Mouse (Mus musculus): Measurements from ENCODE around the gene Tmem246. TPM values are rescaled to one million over a fixed set of nuclear protein-coding genes. Genes with fewer than 3 reads are reported as not detected.
A peak's percentile ranks its signal among the peaks of the same experiment; 100 is the strongest.

Tmem246 gene
- polyA plus RNA-seq, 1 experiment from 2014 or later = 29.2 TPM

GRCm38 (mm10) chr4:49605459-49605858, 7.8 kb upstream of the Tmem246 start:
- no peak overlapping the region for H3K4me2 ChIP-seq
- no peak overlapping the region for H3K27ac ChIP-seq
- H3K9me3 ChIP-seq = no peaks in the 10 kb centered on the region
- H3K4me3 ChIP-seq (replicated peaks) = no peak overlapping the region
- no peak for ATAC-seq (ENCODE audit: insufficient read depth, low FRiP score, low read depth)
- no peaks in the 10 kb centered on the region for H3K4me1 ChIP-seq
- 71% methylated on average over 1 of the region's 1 CpGs for WGBS
- H3K9ac ChIP-seq = no peak overlapping the region
- H3K27me3 ChIP-seq (replicated peaks) = no peaks in the 10 kb centered on the region
- H3K36me3 ChIP-seq = no peaks in the 10 kb centered on the region

GRCm38 (mm10) chr4:49604616-49605015, 6.9 kb upstream of the Tmem246 start:
- ATAC-seq (ENCODE audit: insufficient read depth, low FRiP score, low read depth) = no peak
- WGBS = 83% methylated on average over 5 of the region's 5 CpGs

GRCm38 (mm10) chr4:49604016-49604546, 6.4 kb upstream of the Tmem246 start:
- Histone ChIP-seq H3K36me3 (no peaks in the 10 kb centered on the region), H3K9me3 (no peaks in the 10 kb centered on the region), H3K27ac (no peak overlapping the region), H3K9ac (no peak overlapping the region), H3K4me2 (no peak overlapping the region), H3K4me3 (replicated peaks) (no peak overlapping the region), H3K4me1 (no peaks in the 10 kb centered on the region), H3K27me3 (replicated peaks) (no peaks in the 10 kb centered on the region)
- no peak for ATAC-seq (ENCODE audit: insufficient read depth, low FRiP score, low read depth)
- 61% methylated on average over 1 of the region's 1 CpGs for WGBS

More at GRCm38 (mm10) chr4:49604616-49605015, 6.9 kb upstream of the Tmem246 start:
- Histone ChIP-seq H3K4me1 (no peaks in the 10 kb centered on the region), H3K4me3 (replicated peaks) (no peak overlapping the region), H3K27ac (no peak overlapping the region), H3K36me3 (no peaks in the 10 kb centered on the region), H3K9ac (no peak overlapping the region), H3K9me3 (no peaks in the 10 kb centered on the region), H3K4me2 (no peak overlapping the region), H3K27me3 (replicated peaks) (no peaks in the 10 kb centered on the region)

GRCm38 (mm10) chr4:49603161-49603560, 5.5 kb upstream of the Tmem246 start:
- H3K9ac ChIP-seq = no peak overlapping the region
- WGBS = 81% methylated on average over 2 of the region's 2 CpGs
- no peak for ATAC-seq (ENCODE audit: insufficient read depth, low FRiP score, low read depth)
- H3K4me3 ChIP-seq (replicated peaks) = no peak overlapping the region
- H3K36me3 ChIP-seq = no peaks in the 10 kb centered on the region
- H3K27me3 ChIP-seq (replicated peaks) = no peaks in the 10 kb centered on the region
- no peak overlapping the region for H3K27ac ChIP-seq
- H3K4me2 ChIP-seq = no peak overlapping the region
- no peaks in the 10 kb centered on the region for H3K4me1 ChIP-seq
- no peaks in the 10 kb centered on the region for H3K9me3 ChIP-seq

- H3K9me3 ChIP-seq = no peaks in the 10 kb centered on the region
- WGBS = 1% methylated on average over 20 of the region's 20 CpGs
- peak overlapping the region; percentile 88 for H3K27ac ChIP-seq
- H3K9ac ChIP-seq = peak overlapping the region; percentile 83
- peak overlapping the region; percentile 93 for H3K4me2 ChIP-seq
- no peaks in the 10 kb centered on the region for H3K36me3 ChIP-seq
- no peaks in the 10 kb centered on the region for H3K27me3 ChIP-seq (replicated peaks)
- H3K4me3 ChIP-seq (replicated peaks) = peak overlapping the region; percentile 83
- no peak; the same call in 1 of the 2 replicates for ATAC-seq (ENCODE audit: insufficient read depth, low FRiP score, low read depth)
- no peaks in the 10 kb centered on the region for H3K4me1 ChIP-seq
These were observed 862 bp downstream of the Tmem246 start for GRCm38 (mm10) chr4:49596846-49597182.

- ATAC-seq (ENCODE audit: insufficient read depth, low FRiP score, low read depth) = no peak
- no peaks in the 10 kb centered on the region for H3K4me1 ChIP-seq
- no peak overlapping the region for H3K27ac ChIP-seq
- no peaks in the 10 kb centered on the region; the same call in 1 of the 2 replicates for H3K36me3 ChIP-seq
- no peak overlapping the region for H3K9ac ChIP-seq
- 75% methylated on average over 2 of the region's 2 CpGs for WGBS
- H3K4me3 ChIP-seq (replicated peaks) = no peak overlapping the region
- H3K27me3 ChIP-seq (replicated peaks) = no peaks in the 10 kb centered on the region
- H3K4me2 ChIP-seq = no peak overlapping the region
- no peaks in the 10 kb centered on the region for H3K9me3 ChIP-seq
These were observed 7.5 kb downstream of the Tmem246 start for GRCm38 (mm10) chr4:49590152-49590551.

GRCm38 (mm10) chr4:49586811-49587210, 10.9 kb downstream of the Tmem246 start:
- H3K27me3 ChIP-seq (replicated peaks) = no peaks in the 10 kb centered on the region
- H3K4me1 ChIP-seq = peaks cover 10% of the 10 kb centered on the region; the same call in 1 of the 2 replicates
- 90% methylated on average over 10 of the region's 10 CpGs for WGBS
- H3K4me2 ChIP-seq = no peak overlapping the region
- ATAC-seq (ENCODE audit: insufficient read depth, low FRiP score, low read depth) = no peak
- no peak overlapping the region for H3K27ac ChIP-seq
- no peak overlapping the region for H3K9ac ChIP-seq
- no peaks in the 10 kb centered on the region; the same call in 1 of the 2 replicates for H3K36me3 ChIP-seq
- no peaks in the 10 kb centered on the region for H3K9me3 ChIP-seq
- no peak overlapping the region for H3K4me3 ChIP-seq (replicated peaks)

- no peak overlapping the region for H3K9ac ChIP-seq
- ATAC-seq (ENCODE audit: insufficient read depth, low FRiP score, low read depth) = peak; percentile 25; the same call in 1 of the 2 replicates
- H3K9me3 ChIP-seq = no peaks in the 10 kb centered on the region
- 64% methylated on average over 7 of the region's 7 CpGs for WGBS
- H3K4me2 ChIP-seq = no peak overlapping the region
- no peaks in the 10 kb centered on the region for H3K27me3 ChIP-seq (replicated peaks)
- H3K27ac ChIP-seq = peak overlapping the region; percentile 74; the same call in 1 of the 2 replicates
- H3K4me1 ChIP-seq = peaks cover 10% of the 10 kb centered on the region; the same call in 1 of the 2 replicates
- no peak overlapping the region for H3K4me3 ChIP-seq (replicated peaks)
- no peaks in the 10 kb centered on the region; the same call in 1 of the 2 replicates for H3K36me3 ChIP-seq
These were observed 12.1 kb downstream of the Tmem246 start for GRCm38 (mm10) chr4:49585524-49586101.

GRCm38 (mm10) chr4:49583965-49584831, 13.5 kb downstream of the Tmem246 start:
- Histone ChIP-seq H3K27ac (peak overlapping the region; percentile 74), H3K4me2 (peak overlapping the region; percentile 23), H3K9ac (no peak overlapping the region), H3K4me3 (replicated peaks) (no peak overlapping the region), H3K9me3 (no peaks in the 10 kb centered on the region), H3K27me3 (replicated peaks) (no peaks in the 10 kb centered on the region), H3K4me1 (peaks cover 10% of the 10 kb centered on the region; the same call in 1 of the 2 replicates), H3K36me3 (no peaks in the 10 kb centered on the region; the same call in 1 of the 2 replicates)
- peak; percentile 71; the same call in 1 of the 2 replicates for ATAC-seq (ENCODE audit: insufficient read depth, low FRiP score, low read depth)
- WGBS = 33% methylated on average over 14 of the region's 14 CpGs

- H3K9me3 ChIP-seq = no peaks in the 10 kb centered on the region
- H3K4me2 ChIP-seq = no peak overlapping the region
- peaks cover 10% of the 10 kb centered on the region; the same call in 1 of the 2 replicates for H3K4me1 ChIP-seq
- no peak overlapping the region for H3K4me3 ChIP-seq (replicated peaks)
- no peaks in the 10 kb centered on the region for H3K27me3 ChIP-seq (replicated peaks)
- no peak for ATAC-seq (ENCODE audit: insufficient read depth, low FRiP score, low read depth)
- 67% methylated on average over 4 of the region's 4 CpGs for WGBS
- no peak overlapping the region for H3K9ac ChIP-seq
- no peak overlapping the region for H3K27ac ChIP-seq
- no peaks in the 10 kb centered on the region; the same call in 1 of the 2 replicates for H3K36me3 ChIP-seq
These were observed 16.4 kb downstream of the Tmem246 start for GRCm38 (mm10) chr4:49581256-49581655.

GRCm38 (mm10) chr4:49572194-49572593, 25.5 kb downstream of the Tmem246 start:
- WGBS = 78% methylated on average over 4 of the region's 4 CpGs
- no peak overlapping the region for H3K4me2 ChIP-seq
- no peak for ATAC-seq (ENCODE audit: insufficient read depth, low FRiP score, low read depth)

GRCm38 (mm10) chr4:49567613-49568012, 30.1 kb downstream of the Tmem246 start:
- peak; percentile 58 for ATAC-seq (ENCODE audit: insufficient read depth, low FRiP score, low read depth)
- Histone ChIP-seq H3K9me3 (no peaks in the 10 kb centered on the region), H3K36me3 (no peaks in the 10 kb centered on the region), H3K27ac (no peak overlapping the region), H3K9ac (no peak overlapping the region), H3K4me2 (no peak overlapping the region), H3K4me1 (no peaks in the 10 kb centered on the region), H3K4me3 (replicated peaks) (no peak overlapping the region), H3K27me3 (replicated peaks) (no peaks in the 10 kb centered on the region)
- 16% methylated on average over 3 of the region's 3 CpGs for WGBS

More at GRCm38 (mm10) chr4:49572194-49572593, 25.5 kb downstream of the Tmem246 start:
- no peaks in the 10 kb centered on the region for H3K27me3 ChIP-seq (replicated peaks)
- no peaks in the 10 kb centered on the region for H3K4me1 ChIP-seq
- no peak overlapping the region for H3K4me3 ChIP-seq (replicated peaks)
- no peak overlapping the region for H3K9ac ChIP-seq
- H3K27ac ChIP-seq = no peak overlapping the region
- H3K9me3 ChIP-seq = no peaks in the 10 kb centered on the region
- no peaks in the 10 kb centered on the region for H3K36me3 ChIP-seq

Measured in stomach, embryonic 15.5 days (tissue).